Mouse (Mus musculus) testis, adult 10 weeks (tissue): ENCODE results near the gene Fbxo46. TPM values are rescaled to one million over a fixed set of nuclear protein-coding genes. Genes with fewer than 3 reads are reported as not detected.

Source experiments
- polyA plus RNA-seq: library from polyadenylated mRNA; stranded (reverse); fragments of 350-450 nt; fragmentation: Illumina TruSeq; extraction: RNeasy Lipid Tissue Mini Kit (QIAGEN cat#74804); gene quantifications from one replicate; pipeline ENCODE4 v1.2.3, GENCODE M21; 2014; ENCODE audit warnings: low read depth, low replicate concordance

Gene Fbxo46
- polyA plus RNA-seq = 0.88 TPM

DNA sequence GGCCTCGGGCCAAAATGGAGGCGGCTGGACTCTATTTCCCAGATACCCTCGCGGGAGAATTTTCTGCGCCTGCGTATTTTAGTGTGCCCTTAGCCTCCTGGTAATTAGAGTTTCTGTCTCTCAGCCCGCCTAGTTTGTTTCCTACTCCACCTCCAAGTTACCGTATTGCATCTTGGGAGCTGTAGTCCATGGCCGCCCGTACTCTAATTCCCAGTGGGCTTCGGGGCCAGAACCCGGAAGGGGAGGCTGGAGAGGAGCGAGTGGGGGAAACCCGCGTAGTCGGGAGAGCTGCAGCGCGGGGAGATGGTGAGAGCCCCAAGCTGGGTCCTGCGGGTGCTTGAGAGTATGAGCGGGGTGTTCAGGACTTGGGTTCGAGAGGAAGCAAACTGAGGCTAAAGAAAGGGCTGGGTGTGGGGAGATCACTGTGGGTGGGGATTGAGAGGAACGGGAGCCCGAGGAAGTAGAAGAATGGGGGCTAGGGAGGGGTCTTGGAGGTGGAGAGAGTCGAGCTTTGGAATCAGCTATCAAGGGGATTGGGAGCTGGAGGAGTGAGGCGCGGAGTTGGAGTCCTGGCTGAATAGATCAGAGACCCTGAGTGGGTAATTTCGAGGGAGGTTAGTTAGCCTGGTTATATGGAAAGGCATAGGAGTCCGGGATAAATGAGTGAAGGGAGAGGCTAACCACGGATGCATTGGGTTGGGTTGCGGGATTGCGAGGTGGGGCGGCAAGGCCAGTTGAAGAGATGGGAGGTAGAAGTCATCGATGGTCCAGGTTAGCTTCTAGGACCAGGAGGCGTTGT lies at the start of gene Fbxo46:
Gene Fbxo46 (plus strand): TSS at position 229 of the 799 bp plus-strand sequence.

DNA sequence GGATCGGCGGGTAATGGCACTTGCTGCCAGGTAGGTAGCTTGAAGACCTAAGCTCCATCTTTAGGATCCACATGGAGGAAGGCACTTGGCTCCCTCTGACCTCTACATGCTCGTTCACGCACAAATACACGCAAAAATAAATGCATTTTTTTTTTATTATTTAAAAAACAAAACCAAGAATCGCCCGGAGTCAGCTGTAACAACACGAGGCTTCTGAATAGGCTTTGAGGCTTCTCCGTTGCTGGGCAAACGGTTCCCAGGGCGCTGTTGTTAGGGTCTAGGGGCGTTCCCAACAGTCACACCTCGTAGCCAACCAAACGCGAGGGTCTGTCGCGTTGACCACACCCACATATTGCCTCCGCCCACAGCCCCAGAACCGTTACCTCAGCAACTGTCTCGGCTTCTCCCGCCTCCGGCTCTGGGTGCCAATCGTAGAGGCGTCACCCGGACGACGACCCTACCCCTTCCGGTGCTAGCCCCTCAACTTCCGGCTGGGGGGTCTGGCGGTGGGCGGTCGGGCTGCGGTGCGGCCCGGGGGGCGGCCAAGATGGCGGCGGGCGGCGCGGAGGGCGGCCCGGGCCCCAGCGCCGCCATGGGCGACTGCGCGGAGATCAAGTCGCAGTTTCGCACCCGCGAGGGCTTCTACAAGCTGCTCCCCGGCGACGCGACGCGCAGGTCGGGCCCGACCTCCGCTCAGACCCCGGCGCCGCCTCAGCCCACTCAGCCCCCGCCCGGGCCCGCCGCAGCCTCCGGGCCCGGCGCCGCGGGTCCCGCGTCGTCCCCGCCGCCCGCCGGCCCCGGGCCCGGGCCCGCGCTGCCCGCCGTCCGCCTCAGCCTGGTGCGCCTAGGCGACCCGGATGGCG lies 43.7 kb upstream of the Fbxo46 start, which contains the start of gene Dmwd:
Gene Dmwd (plus strand): TSS at position 505 of the 863 bp plus-strand sequence.

DNA sequence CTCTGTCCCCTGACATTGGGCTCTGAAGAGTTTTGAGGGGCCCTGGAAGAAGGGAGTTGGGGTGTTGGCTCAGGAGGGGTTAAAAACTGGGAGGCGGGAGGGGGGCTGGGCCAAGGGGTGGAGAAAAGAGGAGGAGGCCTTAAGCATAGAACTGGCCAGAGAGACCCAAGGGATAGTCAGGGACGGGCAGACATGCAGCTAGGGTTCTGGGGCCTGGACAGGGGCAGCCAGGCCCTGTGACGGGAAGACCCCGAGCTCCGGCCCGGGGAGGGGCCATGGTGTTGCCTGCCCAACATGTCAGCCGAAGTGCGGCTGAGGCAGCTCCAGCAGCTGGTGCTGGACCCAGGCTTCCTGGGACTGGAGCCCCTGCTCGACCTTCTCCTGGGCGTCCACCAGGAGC lies 36.0 kb upstream of the Fbxo46 start, which contains the start of gene Dmpk:
Gene Dmpk (plus strand): TSS at position 149 of the 400 bp plus-strand sequence.

DNA sequence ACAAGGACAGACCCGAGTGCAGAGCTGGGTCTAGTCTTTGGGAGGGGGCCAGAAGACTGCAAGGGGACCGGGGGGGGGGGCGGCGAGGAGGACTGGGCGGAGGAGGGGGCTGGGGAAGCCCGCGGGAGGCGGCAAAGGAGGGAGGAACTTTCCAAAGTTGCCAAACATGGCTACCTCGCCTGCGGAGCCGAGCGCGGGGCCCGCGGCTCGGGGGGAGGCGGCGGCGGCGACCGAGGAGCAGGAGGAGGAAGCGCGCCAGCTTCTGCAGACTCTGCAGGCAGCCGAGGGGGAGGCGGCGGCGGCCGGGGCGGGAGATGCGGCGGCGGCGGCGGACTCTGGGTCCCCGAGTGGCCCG lies 25.2 kb upstream of the Fbxo46 start, which contains the start of gene Six5:
Gene Six5 (plus strand): TSS at position 124 of the 355 bp plus-strand sequence.

DNA sequence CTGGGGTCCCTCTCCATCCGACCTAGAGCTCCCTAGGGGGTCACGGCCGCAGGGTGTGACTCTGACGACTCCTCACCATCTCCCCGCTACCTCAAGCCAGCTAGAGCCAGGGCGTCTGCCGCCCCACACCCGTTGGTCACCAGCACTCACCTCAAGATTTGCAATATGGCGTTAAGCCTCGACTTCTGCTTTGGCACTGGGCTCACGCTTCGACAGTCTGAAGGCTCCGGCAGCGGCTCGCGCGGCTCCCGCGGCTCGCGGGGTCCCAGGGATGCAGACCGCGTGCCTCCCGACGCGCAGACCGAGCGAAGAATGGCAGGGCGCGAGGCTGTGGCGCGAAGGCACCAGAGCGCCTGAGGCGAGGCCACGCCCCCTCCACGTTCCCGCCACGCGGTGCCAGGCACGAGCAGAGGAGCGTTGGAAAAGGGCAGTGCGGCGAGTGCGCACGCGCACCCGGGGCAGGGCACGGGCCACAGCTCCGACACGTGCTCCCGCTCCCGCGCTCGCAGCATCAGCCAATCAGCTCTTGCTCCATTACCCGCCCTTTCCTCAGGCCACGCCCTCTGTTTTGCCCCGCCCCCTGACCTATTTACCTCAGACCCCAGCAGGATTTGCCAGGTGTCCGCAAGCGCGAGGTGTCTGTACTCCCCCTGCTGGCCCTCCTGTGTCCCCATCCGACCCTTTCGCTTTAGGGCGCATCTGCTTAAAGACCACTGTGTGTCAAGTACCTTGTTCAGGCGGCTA lies 1.5 kb upstream of the Fbxo46 start, which contains the start of gene Gm4969:
Gene Gm4969 (minus strand): TSS at position 341 of the 744 bp plus-strand sequence.

DNA sequence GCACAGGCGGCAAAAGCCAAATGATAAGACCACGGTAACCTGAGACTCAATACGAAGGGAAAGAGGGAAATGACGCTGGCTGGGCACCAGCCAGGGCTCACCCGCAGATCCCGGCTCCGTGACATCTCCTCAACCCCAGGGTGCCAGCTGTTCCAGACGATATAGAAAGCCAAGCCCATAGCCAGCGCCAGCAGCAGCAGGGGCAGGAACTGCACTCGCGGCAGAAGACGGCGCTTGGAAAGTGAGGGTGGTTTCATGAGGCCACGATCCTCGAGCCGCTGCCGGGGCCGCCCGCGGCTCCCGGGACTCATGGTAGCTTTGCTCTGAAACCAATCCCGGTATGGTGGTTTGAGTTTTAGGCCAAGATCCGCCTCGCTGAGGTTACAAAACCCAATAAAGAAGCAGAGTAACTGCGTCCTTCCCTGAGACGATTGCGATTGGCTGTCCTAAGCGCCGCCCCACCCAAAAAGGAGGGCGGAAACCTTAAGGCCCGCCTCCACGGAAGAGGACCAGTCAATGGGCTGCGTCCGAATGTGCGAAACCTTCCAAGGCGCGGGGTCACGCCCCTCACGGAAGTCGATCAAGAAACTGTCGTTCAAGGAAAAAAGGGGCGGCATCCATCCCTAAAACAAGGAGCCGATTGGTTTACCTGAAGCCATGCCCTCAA lies 29.3 kb downstream of the Fbxo46 start, which contains the start of gene Qpctl:
Gene Qpctl (minus strand): TSS at position 417 of the 667 bp plus-strand sequence.

DNA sequence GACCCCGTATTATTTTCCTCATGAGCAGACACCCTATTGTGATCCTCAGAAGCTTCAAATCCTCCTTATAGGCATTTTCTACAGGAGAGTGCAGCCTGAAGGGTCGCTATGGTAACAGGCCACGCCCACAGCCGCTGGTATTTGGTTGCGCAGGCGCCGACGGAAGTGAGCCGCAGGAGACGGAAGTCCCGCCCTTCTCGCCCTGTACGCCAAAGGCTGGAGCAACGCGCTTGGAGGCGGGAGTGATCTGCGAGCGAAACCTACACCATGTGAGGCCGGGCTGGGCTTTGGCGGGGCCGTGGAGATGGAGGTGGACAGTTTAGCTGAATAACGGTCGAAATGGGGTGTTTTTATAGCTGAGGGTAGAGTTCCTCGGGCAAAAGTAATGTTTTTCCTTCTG lies 30.0 kb downstream of the Fbxo46 start, which contains the start of gene Snrpd2:
Gene Snrpd2 (plus strand): TSS at position 97 of the 400 bp plus-strand sequence.

DNA sequence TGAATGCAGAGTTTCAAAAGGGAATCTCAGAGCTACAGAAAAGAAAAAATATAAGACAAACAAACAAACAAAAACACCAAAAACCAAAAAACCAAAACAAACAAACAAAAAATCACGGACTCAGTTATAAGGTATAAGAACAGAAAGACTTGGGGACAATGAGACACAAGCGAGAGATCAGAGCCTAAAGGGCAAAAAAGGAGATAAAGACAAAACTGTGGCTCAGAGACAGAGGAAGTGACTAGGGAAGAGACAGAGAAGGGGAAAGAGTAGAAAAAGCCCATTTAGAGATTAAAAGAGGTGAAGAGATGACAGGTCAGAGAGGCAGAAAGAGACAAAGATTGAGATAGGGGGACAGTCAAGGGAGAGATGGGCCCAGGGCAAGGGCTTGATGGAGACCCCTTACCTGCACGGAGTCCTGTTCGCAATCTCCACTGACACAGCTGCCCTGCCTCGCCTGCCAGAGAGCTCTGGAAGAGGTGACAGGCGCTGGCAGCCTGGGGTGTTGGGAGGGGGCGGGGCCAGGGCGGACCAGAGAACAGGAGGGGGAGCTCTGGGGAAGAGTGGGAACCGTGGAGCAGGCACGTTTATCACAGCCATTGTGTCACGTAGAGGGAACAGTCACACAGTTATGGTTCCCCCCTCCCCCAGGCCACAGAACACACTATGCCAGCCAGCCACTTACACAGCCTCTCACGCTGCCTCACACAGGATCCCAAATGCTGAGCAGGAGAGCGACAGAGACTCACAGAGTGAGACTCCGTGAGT lies 46.2 kb downstream of the Fbxo46 start, which contains the start of gene Gipr:
Gene Gipr (minus strand): TSS at position 472 of the 768 bp plus-strand sequence.

DNA sequence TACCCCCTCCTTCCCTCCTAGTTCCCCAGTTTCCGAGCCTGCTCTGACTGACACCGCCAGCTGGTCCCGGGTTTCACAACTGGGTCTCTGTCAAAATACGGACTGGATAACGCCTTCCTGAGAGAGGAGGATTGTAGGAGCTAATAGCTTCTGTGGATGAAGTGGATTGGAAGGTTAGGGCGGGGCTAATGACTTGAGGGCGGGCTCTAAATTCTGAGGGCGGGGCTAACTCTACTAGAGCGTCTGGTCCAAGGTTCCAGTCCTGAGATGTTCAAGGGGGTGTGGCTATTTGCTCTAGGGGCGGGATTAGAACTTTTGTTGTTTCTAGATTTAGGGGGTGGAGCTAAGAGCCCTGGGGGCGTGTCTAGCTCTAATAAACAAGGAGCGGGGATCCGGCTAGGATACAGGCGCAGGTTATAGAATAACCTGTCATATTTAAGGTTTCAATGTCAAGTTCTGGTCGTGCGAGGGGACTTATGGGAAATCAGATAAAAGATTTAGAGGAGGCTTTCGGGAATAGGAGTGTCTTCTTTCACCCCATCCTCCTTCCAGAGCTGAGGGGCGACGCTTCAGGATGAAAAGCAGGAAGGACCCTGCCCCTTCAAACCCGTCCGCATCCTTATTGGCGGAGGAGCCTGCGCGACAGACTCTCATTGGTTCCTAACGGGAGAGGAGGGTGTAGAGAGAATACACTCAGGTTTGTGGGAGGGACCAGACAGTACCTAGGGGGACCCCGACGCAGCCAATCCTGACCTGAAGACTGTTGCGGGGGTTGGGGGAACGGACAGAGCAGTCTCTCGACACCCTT lies 56.3 kb downstream of the Fbxo46 start, which contains the start of gene Eml2:
Gene Eml2 (plus strand): TSS at position 714 of the 808 bp plus-strand sequence.

Other genes starting within 250 kb of the Fbxo46 start
- not detected for gene Pglyrp1, start 248.5 kb upstream of the Fbxo46 start, polyA plus RNA-seq
- 2.5 TPM for gene Ccdc61, start 209.4 kb upstream of the Fbxo46 start, polyA plus RNA-seq
- gene Nova2, start 194.0 kb upstream of the Fbxo46 start, polyA plus RNA-seq = 0.66 TPM
- not detected for gene Nanos2, start 132.5 kb upstream of the Fbxo46 start, polyA plus RNA-seq
- 1.3 TPM for gene Mypop, start 128.6 kb upstream of the Fbxo46 start, polyA plus RNA-seq
- gene Irf2bp1, start 115.8 kb upstream of the Fbxo46 start, polyA plus RNA-seq = 0.39 TPM
- gene Foxa3, start 96.3 kb upstream of the Fbxo46 start, polyA plus RNA-seq = 0.42 TPM
- gene Sympk, start 95.5 kb upstream of the Fbxo46 start, polyA plus RNA-seq = 12.0 TPM
- 9.7 TPM for gene Rsph6a, start 65.2 kb upstream of the Fbxo46 start, polyA plus RNA-seq
- gene Dmwd, start 43.6 kb upstream of the Fbxo46 start, polyA plus RNA-seq = 2.8 TPM
- gene Dmpk, start 36.0 kb upstream of the Fbxo46 start, polyA plus RNA-seq = 2.4 TPM
- 0.25 TPM for gene Six5, start 25.3 kb upstream of the Fbxo46 start, polyA plus RNA-seq
- gene Gm4969, start 1.5 kb upstream of the Fbxo46 start, polyA plus RNA-seq = 5.8 TPM
- 3.1 TPM for gene Qpctl, start 29.4 kb downstream of the Fbxo46 start, polyA plus RNA-seq
- gene Snrpd2, start 29.9 kb downstream of the Fbxo46 start, polyA plus RNA-seq = 5.1 TPM
- 3.4 TPM for gene Gipr, start 46.3 kb downstream of the Fbxo46 start, polyA plus RNA-seq
- gene Eml2, start 56.6 kb downstream of the Fbxo46 start, polyA plus RNA-seq = 0.31 TPM
- gene Gpr4, start 92.7 kb downstream of the Fbxo46 start, polyA plus RNA-seq = 2.3 TPM
- gene Opa3, start 108.5 kb downstream of the Fbxo46 start, polyA plus RNA-seq = 3.4 TPM
- 50.9 TPM for gene Vasp, start 152.0 kb downstream of the Fbxo46 start, polyA plus RNA-seq
- gene Ppm1n, start 160.2 kb downstream of the Fbxo46 start, polyA plus RNA-seq = not detected
- 0.62 TPM for gene Rtn2, start 162.8 kb downstream of the Fbxo46 start, polyA plus RNA-seq
- 0.28 TPM for gene Fosb, start 190.2 kb downstream of the Fbxo46 start, polyA plus RNA-seq
- gene Ercc1, start 224.9 kb downstream of the Fbxo46 start, polyA plus RNA-seq = 0.92 TPM
- 0.87 TPM for gene Cd3eap, start 239.6 kb downstream of the Fbxo46 start, polyA plus RNA-seq
- 1.0 TPM for gene Ppp1r13l, start 239.9 kb downstream of the Fbxo46 start, polyA plus RNA-seq